42 mouse cellular contexts compared by ENCODE assay signal in the genomic region with DNA sequence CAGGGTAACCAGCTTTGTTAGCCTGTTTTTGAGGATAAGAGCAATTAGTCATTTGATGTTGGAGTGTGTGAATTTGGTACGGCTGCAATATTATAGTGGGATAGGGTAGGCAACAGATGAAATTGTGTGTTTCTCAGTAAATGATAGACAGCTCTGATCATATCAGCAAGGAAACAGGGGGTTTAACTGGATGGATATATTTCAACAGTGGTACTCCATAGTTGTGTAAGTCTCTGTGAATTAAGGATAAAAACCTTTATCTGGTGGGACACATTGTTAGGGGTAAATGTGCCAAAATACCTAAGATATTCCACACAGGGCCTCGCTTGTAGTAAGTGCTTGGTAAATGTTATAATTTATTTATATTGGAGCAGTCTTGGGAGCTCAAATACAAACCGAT. TPM values are rescaled to one million over a fixed set of nuclear protein-coding genes. Genes with fewer than 3 reads are reported as not detected.
"Had no signal": no experiment of that assay in that cellular context is flagged by ENCODE, and none has a peak within 500 bp of the region (broad histone marks: within the 10 kb centered on the region; RNA-seq: fewer than 3 reads in every experiment).

No protein-coding gene starts in this region.

- H3K27me3 ChIP-seq: heart, embryonic 12.5 days; heart, embryonic 13.5 days; heart, embryonic 15.5 days; hindbrain, embryonic 12.5 days; hindbrain, embryonic 13.5 days; hindbrain, embryonic 15.5 days; intestine, embryonic 15.5 days; kidney, embryonic 15.5 days had no signal

- H3K36me3 ChIP-seq: heart, embryonic 10.5 days; heart, embryonic 12.5 days; heart, embryonic 13.5 days; heart, embryonic 15.5 days; hindbrain, embryonic 10.5 days; hindbrain, embryonic 12.5 days; hindbrain, embryonic 13.5 days; hindbrain, embryonic 15.5 days; intestine, embryonic 15.5 days; kidney, embryonic 15.5 days had no signal

- H3K9ac ChIP-seq: heart, embryonic 12.5 days; heart, embryonic 13.5 days; heart, embryonic 15.5 days; hindbrain, embryonic 12.5 days; hindbrain, embryonic 13.5 days; hindbrain, embryonic 14.5 days; hindbrain, embryonic 15.5 days; intestine, embryonic 15.5 days; kidney, embryonic 15.5 days had no signal

- H3K4me3 ChIP-seq: heart, embryonic 10.5 days; heart, embryonic 12.5 days; heart, embryonic 13.5 days; heart, embryonic 15.5 days; hindbrain, embryonic 10.5 days; hindbrain, embryonic 12.5 days; hindbrain, embryonic 13.5 days; hindbrain, embryonic 15.5 days; intestine, embryonic 15.5 days; kidney, embryonic 15.5 days; layer of hippocampus, adult 2 months had no signal

- H3K27ac ChIP-seq: heart, embryonic 10.5 days; heart, embryonic 13.5 days; heart, embryonic 15.5 days; hindbrain, embryonic 10.5 days; hindbrain, embryonic 12.5 days; hindbrain, embryonic 13.5 days; hindbrain, embryonic 14.5 days; hindbrain, embryonic 15.5 days; hindbrain, postnatal 0 days; intestine, embryonic 15.5 days; kidney, embryonic 15.5 days; kidney, postnatal 0 days; layer of hippocampus, adult 2 months had no signal

- ATAC-seq: hindbrain, embryonic 16.5 days; hindbrain, postnatal 0 days; inflammation-experienced regulatory T-cells, adult 6 months; intestine, embryonic 15.5 days; intestine, embryonic 16.5 days; intestine, postnatal 0 days had no signal

- DNase-seq: heart, postnatal 10 days; heart, postnatal 14 days; heart, postnatal 36 days; heart, postnatal 4 days; kidney, adult 11 months; kidney, adult 18-20 months; kidney, adult 2 months; kidney, adult 8-10 months; kidney, adult 9 months; kidney, postnatal 10 days; kidney, postnatal 14 days; kidney, postnatal 25 days; kidney, postnatal 36 days; kidney, postnatal 4 days; layer of hippocampus, adult 9-11 months; layer of hippocampus, postnatal 36 days had no signal

- H3K9me3 ChIP-seq: heart, embryonic 10.5 days; heart, embryonic 12.5 days; heart, embryonic 13.5 days; heart, embryonic 15.5 days; hindbrain, embryonic 10.5 days; hindbrain, embryonic 12.5 days; hindbrain, embryonic 13.5 days; hindbrain, embryonic 15.5 days; intestine, embryonic 15.5 days; kidney, embryonic 15.5 days had no signal

- H3K4me1 ChIP-seq: heart, embryonic 10.5 days; heart, embryonic 12.5 days; heart, embryonic 13.5 days; heart, embryonic 15.5 days; hindbrain, embryonic 10.5 days; hindbrain, embryonic 12.5 days; hindbrain, embryonic 13.5 days; hindbrain, embryonic 15.5 days; intestine, embryonic 15.5 days; kidney, embryonic 15.5 days had no signal

RNA-seq across cellular contexts. Expression of gene Il1b, which starts 31.4 kb away (rescaled TPM):
- total RNA-seq: heart, postnatal 25 days; layer of hippocampus, adult 18-20 months; layer of hippocampus, adult 2 months; layer of hippocampus, postnatal 10 days; layer of hippocampus, postnatal 14 days; layer of hippocampus, postnatal 25 days; layer of hippocampus, postnatal 36 days had no signal
- polyA plus RNA-seq: heart, embryonic 10.5 days; heart, embryonic 11.5 days; heart, embryonic 13.5 days; hindbrain, embryonic 10.5 days; hindbrain, embryonic 11.5 days; hindbrain, embryonic 12.5 days; hindbrain, embryonic 13.5 days; hindbrain, embryonic 14.5 days; hindbrain, embryonic 15.5 days; hindbrain, embryonic 16.5 days; hindbrain, postnatal 0 days; kidney, embryonic 14.5 days; kidney, embryonic 15.5 days had no signal
